Mouse (Mus musculus) neural tube, embryonic 12.5 days (tissue): Measurements from ENCODE around the gene Pde11a. TPM values are rescaled to one million over a fixed set of nuclear protein-coding genes. Genes with fewer than 3 reads are reported as not detected.

Experiments
- ATAC-seq: fragments of 200-750 bp; cut with Nextera tagmentation; 2 replicates; pipeline ENCODE4 v1.8.0; 2017; ENCODE audit warnings: low read depth, mild to moderate bottlenecking, moderate TSS enrichment, moderate library complexity; ENCODE audit not compliant: low FRiP score
- H3K27ac ChIP-seq: fragments of 300-500 bp; sonication (generic); 2 replicates; pipeline ENCODE4 v1.5.1; 2016
- H3K27me3 ChIP-seq: fragments of 300-500 bp; sonication (generic); replicated peaks from 2 replicates; pipeline ENCODE4 v1.6.1; 2016; ENCODE audit warnings: mild to moderate bottlenecking
- H3K36me3 ChIP-seq: fragments of 300-500 bp; sonication (generic); 2 replicates; pipeline ENCODE4 v1.6.1; 2016; ENCODE audit warnings: mild to moderate bottlenecking
- H3K4me1 ChIP-seq: fragments of 300-500 bp; sonication (generic); 2 replicates; pipeline ENCODE4 v1.6.1; 2016
- H3K4me2 ChIP-seq: fragments of 300-500 bp; sonication (generic); replicated peaks from 2 replicates; pipeline ENCODE4 v1.6.1; 2016; ENCODE audit warnings: mild to moderate bottlenecking
- H3K4me3 ChIP-seq: fragments of 300-500 bp; sonication (generic); 2 replicates; pipeline ENCODE4 v1.5.1; 2016
- H3K9ac ChIP-seq: fragments of 300-500 bp; sonication (generic); 2 replicates; pipeline ENCODE4 v1.6.1; 2016; ENCODE audit warnings: mild to moderate bottlenecking
- H3K9me3 ChIP-seq: fragments of 300-500 bp; sonication (generic); 2 replicates; pipeline ENCODE4 v1.6.1; 2016; ENCODE audit warnings: mild to moderate bottlenecking
- WGBS: fragments of 180-500 bp; shearing (Covaris S2); methylation state at CpG from one replicate; pipeline ENCODE4 v1.1.7; 2016; 5-methylcytosine and 5-hydroxymethylcytosine counted together
- polyA plus RNA-seq: library from polyadenylated mRNA; unstranded; fragments of >200 nt; fragmentation: Nextera tagmentation; extraction: Ambion mirVana; gene quantifications from 2 replicates; pipeline ENCODE4 v1.2.1, GENCODE M21; 2016

Gene Pde11a
- 0.48 and 0.86 TPM in 2 replicates for polyA plus RNA-seq

DNA sequence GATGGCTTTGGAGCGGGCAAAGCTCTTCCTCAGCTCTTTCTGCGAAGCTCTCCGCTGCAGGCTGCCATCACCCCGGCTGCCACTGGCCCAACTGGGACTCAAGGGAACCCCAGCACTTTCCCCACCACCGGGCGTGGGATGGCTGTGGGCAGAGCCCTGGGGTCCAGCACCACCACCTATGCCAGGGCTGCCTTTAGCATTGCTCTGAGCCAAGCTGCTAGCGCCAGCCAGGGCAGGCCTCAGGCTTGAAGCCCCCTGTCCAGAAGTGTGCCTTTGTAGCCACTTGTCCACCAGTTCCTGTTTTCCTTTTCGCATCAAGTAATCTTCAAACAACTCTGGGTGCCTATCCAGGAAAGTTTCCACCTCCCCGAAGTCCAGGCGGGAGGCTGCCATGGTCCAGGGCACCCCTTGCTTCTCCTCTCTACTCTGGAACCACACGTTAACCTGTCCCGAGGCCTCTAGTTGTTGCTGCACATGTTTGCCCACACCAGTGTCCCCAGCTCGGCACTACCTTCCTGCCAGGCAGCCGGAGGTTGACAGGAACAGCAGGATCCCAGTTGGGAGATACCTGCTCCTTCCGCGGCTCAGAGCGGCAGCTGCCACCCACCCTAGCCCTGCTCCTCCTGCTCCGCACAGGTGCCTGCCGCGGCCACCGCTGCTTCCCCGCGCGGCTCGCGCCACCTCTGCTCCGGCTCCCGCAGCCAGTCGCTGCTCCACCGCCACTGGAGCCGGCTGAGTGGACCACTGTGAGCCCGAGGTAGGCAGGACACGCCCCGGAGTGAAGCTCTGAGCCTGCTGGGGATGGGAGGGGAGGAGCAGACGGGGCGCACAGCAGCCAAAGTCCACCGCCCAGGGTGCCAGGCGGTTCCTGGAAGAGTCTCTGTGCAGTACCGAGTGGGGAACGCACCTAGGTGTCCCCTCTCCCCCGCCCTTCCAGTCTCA, at the start of gene Pde11a:
Pde11a (minus strand) TSS at position 560 of the 942 bp plus-strand sequence.
- H3K4me3 ChIP-seq = peak within 1 kb of the TSS; percentile 41
- peaks cover 7% of the 10 kb centered on the region; the same call in 1 of the 2 replicates for H3K27me3 ChIP-seq
- H3K4me2 ChIP-seq = peak within 1 kb of the TSS; percentile 95
- H3K36me3 ChIP-seq = no peaks in the 10 kb centered on the region
- WGBS = 17% methylated on average over 41 of the region's 41 CpGs
- H3K27ac ChIP-seq = no peak within 1 kb of the TSS
- no peaks in the 10 kb centered on the region for H3K9me3 ChIP-seq
- peak; percentile 68 for ATAC-seq
- peak within 1 kb of the TSS; percentile 47 for H3K9ac ChIP-seq
- peaks cover 11% of the 10 kb centered on the region for H3K4me1 ChIP-seq

DNA sequence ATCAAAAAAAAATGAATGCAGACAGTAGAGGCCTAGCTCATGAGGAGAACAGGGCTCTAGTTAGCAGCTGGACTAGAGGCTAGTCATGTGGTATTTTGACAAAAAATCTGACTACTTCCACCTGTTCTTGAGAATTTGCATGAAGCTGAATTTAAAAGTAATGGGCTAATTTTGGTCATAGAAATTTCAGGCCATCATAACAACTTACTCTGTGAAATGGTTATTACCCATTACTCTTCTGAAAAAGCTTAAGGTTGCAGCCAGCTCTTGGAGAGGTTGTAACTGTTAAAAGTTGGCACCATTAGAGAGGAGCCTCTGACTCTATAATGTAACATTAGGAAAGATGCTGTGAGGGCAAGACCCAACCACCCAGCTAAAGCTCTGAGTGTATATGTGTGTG, 48.0 kb upstream of the Pde11a start:
- no peaks in the 10 kb centered on the region for H3K4me1 ChIP-seq
- no peaks in the 10 kb centered on the region for H3K27me3 ChIP-seq
- peaks cover 22% of the 10 kb centered on the region for H3K36me3 ChIP-seq
- no peak overlapping the region for H3K4me2 ChIP-seq
- H3K9me3 ChIP-seq = no peaks in the 10 kb centered on the region
- H3K27ac ChIP-seq = no peak overlapping the region
- H3K9ac ChIP-seq = no peak overlapping the region
- H3K4me3 ChIP-seq = no peak overlapping the region
- ATAC-seq = no peak

DNA sequence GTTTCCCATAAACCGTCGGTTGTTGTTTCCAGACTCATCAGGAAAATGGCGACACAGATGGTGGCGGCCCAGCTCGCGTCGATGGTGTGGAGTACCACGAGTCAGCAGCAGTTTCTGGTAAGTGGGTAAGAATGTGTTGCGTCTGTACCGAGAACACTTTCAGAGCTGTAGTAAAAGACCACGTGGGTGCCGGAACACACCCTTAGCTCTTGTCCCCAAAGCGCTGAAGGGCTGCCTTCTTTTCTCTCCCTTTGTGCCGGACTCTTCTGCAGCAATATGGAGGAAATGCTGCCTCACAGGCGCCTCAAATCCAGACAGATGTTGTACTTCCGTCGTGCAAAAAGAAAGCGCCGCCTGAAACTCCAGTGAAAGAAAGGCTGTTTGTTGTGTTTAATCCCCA, 40.1 kb upstream of the Pde11a start:
- H3K36me3 ChIP-seq = peaks cover 54% of the 10 kb centered on the region

DNA sequence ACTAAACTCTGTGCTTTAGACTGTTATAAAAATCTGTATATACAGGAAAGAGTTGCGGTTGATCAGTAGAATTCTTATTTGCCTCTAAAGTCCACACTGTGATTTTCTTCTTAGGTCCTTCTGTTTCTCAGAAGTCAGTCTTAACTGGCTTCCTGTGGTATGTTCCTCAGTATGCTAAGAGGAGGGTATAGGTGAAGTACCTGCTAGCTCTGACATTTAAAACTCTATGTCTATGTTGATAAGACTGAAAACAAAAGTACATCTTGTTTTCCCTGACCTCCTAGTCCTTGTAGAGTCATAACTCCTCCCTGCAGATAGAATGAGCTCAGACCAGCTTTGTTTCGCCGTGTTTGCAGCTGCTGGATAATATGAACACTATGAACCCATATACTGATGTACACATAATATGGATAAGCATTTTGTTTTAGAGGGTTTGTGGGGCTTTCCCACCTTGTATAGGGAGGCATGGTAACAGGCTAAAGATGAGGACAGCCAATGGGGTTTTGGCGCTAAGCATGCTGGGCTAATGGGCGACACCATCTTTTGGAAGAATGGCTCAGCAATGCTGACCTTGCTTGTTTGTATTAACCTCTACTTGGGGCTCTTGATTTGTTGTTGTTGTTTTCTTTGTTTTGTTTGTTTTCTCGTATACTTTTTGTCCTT, 36.1 kb upstream of the Pde11a start:
- Histone ChIP-seq H3K4me1 (peaks cover 8% of the 10 kb centered on the region), H3K9me3 (no peaks in the 10 kb centered on the region), H3K36me3 (peaks cover 41% of the 10 kb centered on the region), H3K27me3 (no peaks in the 10 kb centered on the region), H3K4me3 (no peak overlapping the region), H3K27ac (no peak overlapping the region), H3K4me2 (no peak overlapping the region), H3K9ac (no peak overlapping the region)
- WGBS = 91% methylated on average over 6 of the region's 6 CpGs
- no peak for ATAC-seq

More for the DNA sequence above, 40.1 kb upstream of the Pde11a start:
- H3K9ac ChIP-seq = no peak overlapping the region
- no peaks in the 10 kb centered on the region for H3K4me1 ChIP-seq
- 96% methylated on average over 19 of the region's 19 CpGs for WGBS
- H3K9me3 ChIP-seq = no peaks in the 10 kb centered on the region
- no peak overlapping the region for H3K4me3 ChIP-seq
- H3K4me2 ChIP-seq = no peak overlapping the region
- no peak for ATAC-seq
- H3K27ac ChIP-seq = no peak overlapping the region
- no peaks in the 10 kb centered on the region for H3K27me3 ChIP-seq

DNA sequence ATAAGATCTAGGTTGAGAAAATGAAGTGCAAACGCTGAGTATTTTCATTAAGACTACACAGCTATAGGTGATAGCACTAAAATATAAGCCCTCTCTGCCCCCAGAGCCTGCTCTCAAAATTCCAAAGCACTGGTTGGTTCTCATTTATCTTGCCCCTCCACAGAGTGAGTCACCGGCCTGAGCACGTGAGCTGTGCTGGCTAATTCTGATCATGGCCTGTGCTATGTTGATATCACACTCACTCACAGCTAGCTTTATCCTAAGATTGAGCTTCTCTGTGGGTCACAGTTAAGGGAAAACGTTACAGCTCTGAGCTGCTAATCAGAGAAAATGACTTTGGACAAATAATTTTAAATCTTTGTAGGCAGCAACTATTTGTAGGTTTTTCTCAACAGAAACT, 33.7 kb upstream of the Pde11a start:
- H3K4me2 ChIP-seq = no peak overlapping the region

DNA sequence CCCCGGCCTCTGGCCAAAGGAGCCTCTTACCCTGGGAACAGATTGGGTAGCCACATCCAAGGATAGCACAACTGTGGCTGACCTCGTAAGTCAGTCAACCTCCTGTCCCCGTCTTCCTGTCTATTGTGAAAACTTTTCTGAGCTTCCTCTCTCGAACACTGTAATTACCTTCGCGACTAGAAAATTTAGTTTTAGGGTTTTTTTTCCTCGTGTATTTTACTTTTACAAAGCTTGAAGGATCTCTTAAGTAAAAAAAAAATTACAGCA, 32.0 kb upstream of the Pde11a start:
- peak overlapping the region; percentile 84 for H3K9ac ChIP-seq
- peaks cover 15% of the 10 kb centered on the region for H3K36me3 ChIP-seq
- 5% methylated on average over 7 of the region's 7 CpGs for WGBS
- H3K4me3 ChIP-seq = peak overlapping the region; percentile 93
- H3K9me3 ChIP-seq = no peaks in the 10 kb centered on the region
- no peaks in the 10 kb centered on the region for H3K27me3 ChIP-seq
- H3K27ac ChIP-seq = no peak overlapping the region
- no peak for ATAC-seq
- peaks cover 8% of the 10 kb centered on the region for H3K4me1 ChIP-seq
- H3K4me2 ChIP-seq = peak overlapping the region; percentile 79

More for the DNA sequence above, 33.7 kb upstream of the Pde11a start:
- peaks cover 21% of the 10 kb centered on the region for H3K36me3 ChIP-seq
- no peaks in the 10 kb centered on the region for H3K9me3 ChIP-seq
- no peak overlapping the region for H3K4me3 ChIP-seq
- H3K27ac ChIP-seq = no peak overlapping the region
- H3K27me3 ChIP-seq = no peaks in the 10 kb centered on the region
- H3K4me1 ChIP-seq = peaks cover 8% of the 10 kb centered on the region
- ATAC-seq = no peak
- WGBS = 91% methylated on average over 4 of the region's 4 CpGs
- no peak overlapping the region for H3K9ac ChIP-seq

DNA sequence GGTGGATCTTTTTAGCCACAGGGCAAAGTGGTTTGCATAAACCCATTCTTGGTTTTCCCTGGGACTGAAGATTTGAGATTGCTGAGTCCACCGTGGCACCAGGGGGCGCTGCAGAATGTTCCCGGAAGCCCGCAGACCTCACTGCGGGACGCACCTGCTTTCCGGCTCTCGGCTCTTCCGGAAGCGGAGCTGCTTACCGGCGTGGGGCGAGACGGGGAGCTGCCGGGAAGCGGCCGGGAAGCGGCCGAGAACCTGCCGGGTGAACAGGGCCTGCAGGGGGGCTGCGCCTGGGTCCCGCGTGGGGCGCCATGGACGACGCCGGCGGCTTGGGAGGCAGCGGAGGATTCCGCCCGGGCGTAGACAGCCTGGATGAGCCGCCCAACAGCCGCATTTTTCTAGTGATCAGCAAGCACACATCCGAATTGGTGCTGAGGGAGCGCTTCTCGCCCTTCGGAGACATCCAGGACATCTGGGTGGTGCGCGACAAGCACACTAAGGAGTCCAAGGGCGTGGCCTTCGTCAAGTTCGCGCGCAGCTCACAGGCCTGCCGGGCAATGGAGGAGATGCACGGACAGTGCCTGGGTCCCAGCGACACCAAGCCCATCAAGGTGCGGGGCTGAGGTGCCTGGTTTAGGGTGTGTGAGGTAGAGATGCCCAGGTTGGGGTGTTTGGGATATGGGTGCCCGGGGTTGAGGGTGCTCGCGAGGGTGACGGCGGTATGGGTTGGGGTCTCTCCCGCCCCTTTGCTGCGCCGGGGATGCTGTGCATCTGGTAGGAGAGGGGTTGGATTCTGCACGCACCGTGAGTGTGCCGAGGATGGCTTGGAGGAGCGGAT, 31.5 kb upstream of the Pde11a start, which contains the start of gene Rbm45:
Rbm45 (plus strand) TSS at position 164 of the 835 bp plus-strand sequence.
- whole genome bisulfite sequencing = under 1% methylated on average over 61 of the region's 61 CpGs
- no peaks in the 10 kb centered on the region for H3K9me3 ChIP-seq
- H3K9ac ChIP-seq = peak within 1 kb of the TSS; percentile 84
- H3K27me3 ChIP-seq = no peaks in the 10 kb centered on the region
- ATAC-seq = peak; percentile 90
- peaks cover 15% of the 10 kb centered on the region for H3K36me3 ChIP-seq
- peak within 1 kb of the TSS; percentile 60; the same call in 1 of the 2 replicates for H3K27ac ChIP-seq
- peak within 1 kb of the TSS; percentile 93 for H3K4me3 ChIP-seq
- H3K4me2 ChIP-seq = peak within 1 kb of the TSS; percentile 79
- peaks cover 8% of the 10 kb centered on the region for H3K4me1 ChIP-seq

DNA sequence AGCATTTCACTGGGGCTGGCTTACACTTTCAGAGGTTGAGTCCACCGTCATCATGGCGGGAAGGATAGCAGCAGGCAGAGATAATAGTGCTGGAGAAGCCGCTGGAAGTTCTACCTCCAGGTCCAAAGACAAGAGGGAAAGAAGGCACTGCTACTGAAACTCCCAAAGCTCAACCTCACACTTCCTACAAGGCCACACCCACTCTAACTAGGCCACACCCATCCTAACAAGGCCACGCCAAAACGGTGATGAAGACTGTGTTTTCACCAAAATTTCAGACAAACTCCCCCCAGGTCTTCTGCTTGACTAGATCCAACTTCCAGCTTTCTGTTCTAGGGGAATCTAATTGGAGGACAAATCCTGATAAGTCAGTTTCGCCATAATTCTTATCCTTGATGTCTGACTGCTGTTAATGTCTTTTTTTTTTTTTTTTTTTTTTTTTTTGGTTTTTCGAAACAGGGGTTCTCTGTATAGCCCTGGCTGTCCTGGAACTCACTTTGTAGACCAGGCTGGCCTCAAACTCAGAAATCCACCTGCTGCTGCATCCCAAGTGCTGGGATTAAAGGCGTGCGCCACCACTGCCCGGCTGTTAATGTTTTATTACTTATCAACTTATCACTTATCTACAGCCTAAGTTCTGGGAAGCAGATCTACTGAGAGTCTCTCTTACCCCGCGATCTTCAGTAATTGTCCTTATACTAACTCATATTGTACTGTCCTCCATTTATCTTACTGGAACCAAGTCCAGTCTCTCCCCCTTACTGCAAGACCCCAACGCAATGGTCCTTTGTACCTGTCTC, 30.5 kb upstream of the Pde11a start:
- H3K4me2 ChIP-seq = no peak overlapping the region
- H3K4me3 ChIP-seq = no peak overlapping the region
- no peak overlapping the region for H3K9ac ChIP-seq
- H3K9me3 ChIP-seq = no peaks in the 10 kb centered on the region
- H3K27ac ChIP-seq = no peak overlapping the region
- ATAC-seq = peak; percentile 18; the same call in 1 of the 2 replicates
- no peaks in the 10 kb centered on the region for H3K27me3 ChIP-seq
- 75% methylated on average over 12 of the region's 13 CpGs for WGBS
- H3K4me1 ChIP-seq = peaks cover 8% of the 10 kb centered on the region
- peaks cover 12% of the 10 kb centered on the region for H3K36me3 ChIP-seq

DNA sequence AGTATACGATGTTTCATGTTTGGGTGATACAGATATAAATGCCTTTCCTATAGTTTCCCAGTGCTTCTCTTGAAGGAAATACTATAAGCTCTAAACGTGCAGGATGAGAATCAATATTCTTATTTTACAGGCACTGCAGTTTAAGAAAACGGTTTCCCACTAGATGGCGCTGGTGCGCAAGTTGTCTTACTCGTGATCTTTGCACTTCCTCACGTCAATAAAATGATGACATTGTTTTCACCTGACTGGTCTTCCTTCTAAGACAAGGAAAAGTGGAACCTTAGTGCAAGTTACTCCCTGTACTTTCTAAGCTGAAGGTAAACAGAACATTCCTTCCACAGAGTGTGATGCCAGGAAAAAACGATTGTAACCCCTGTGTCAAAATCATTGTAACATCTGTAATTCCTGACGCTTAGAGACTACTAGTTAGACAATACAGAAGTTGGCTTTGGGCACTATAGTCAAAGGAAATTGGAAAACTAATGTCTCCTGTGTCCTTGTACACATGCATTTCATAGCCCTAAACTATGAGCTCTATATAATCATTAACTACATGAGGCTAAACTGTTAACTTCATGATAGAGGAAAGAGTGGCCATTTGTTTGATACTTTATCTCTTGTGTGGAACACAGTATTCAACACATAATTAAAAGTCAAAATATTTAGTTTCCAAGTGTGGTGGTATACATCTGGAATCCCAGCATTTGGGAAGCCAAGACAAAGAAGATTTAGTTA, 28.8 kb upstream of the Pde11a start:
- Histone ChIP-seq H3K4me3 (no peak overlapping the region), H3K36me3 (peaks cover 1% of the 10 kb centered on the region; the same call in 1 of the 2 replicates), H3K4me2 (no peak overlapping the region), H3K27ac (no peak overlapping the region), H3K9me3 (no peaks in the 10 kb centered on the region), H3K27me3 (no peaks in the 10 kb centered on the region), H3K4me1 (peaks cover 8% of the 10 kb centered on the region), H3K9ac (no peak overlapping the region)
- no peak for ATAC-seq
- 22% methylated on average over 9 of the region's 9 CpGs for WGBS

DNA sequence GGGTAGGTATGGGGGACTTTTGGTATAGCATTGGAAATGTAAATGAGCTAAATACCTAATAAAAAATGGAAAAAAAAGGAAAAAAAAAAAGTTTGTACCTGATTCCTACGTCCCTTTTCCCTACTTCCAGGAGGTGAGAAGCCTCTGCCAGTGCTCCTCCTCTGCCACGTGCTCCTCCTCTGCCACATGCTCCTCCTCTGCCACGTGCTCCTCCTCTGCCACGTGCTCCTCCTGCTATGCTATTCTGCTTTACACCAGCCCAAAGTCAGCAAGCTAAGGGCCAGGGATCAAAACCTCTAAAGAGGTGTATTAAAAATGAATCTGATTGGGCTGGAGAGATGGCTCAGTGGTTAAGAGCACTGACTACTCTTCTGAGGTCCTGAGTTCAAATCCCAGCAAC, 27.2 kb upstream of the Pde11a start:
- H3K27me3 ChIP-seq = no peaks in the 10 kb centered on the region
- H3K27ac ChIP-seq = no peak overlapping the region
- peaks cover 4% of the 10 kb centered on the region for H3K4me1 ChIP-seq
- WGBS = 80% methylated on average over 4 of the region's 4 CpGs
- no peak overlapping the region for H3K9ac ChIP-seq
- H3K4me3 ChIP-seq = no peak overlapping the region
- no peaks in the 10 kb centered on the region for H3K36me3 ChIP-seq
- H3K4me2 ChIP-seq = no peak overlapping the region
- ATAC-seq = no peak
- H3K9me3 ChIP-seq = no peaks in the 10 kb centered on the region

DNA sequence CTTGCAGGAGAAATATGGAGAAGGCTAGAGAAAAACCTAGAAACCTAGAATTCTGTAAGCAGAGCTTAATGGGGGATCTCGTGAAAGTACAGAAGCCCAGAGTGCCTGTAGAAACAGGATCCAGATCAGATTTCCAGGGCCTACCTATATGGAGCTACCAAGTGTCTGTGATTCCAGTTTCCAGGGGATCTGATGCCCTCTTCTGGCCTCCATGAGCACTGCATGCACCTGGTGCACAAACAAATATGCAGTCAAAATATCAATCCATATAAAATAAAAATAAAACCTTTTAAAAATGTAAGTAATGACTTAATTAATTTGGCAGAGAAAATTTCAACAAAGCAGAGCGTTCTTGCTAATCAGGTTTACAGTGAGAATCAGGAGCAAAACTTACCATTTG, 23.5 kb upstream of the Pde11a start:
- ATAC-seq = no peak
- WGBS = 56% methylated on average over 2 of the region's 2 CpGs
- H3K36me3 ChIP-seq = no peaks in the 10 kb centered on the region
- H3K4me2 ChIP-seq = no peak overlapping the region
- H3K9ac ChIP-seq = no peak overlapping the region
- no peaks in the 10 kb centered on the region for H3K9me3 ChIP-seq
- H3K27me3 ChIP-seq = no peaks in the 10 kb centered on the region
- no peak overlapping the region for H3K4me3 ChIP-seq
- no peak overlapping the region for H3K27ac ChIP-seq
- H3K4me1 ChIP-seq = no peaks in the 10 kb centered on the region
